Mouse (Mus musculus) forebrain, embryonic 15.5 days (tissue): ENCODE measurements around the gene 1500009C09Rik. TPM values are rescaled to one million over a fixed set of nuclear protein-coding genes. Genes with fewer than 3 reads are reported as not detected.

Experiments used
- ATAC-seq: fragments of 200-750 bp; cut with Nextera tagmentation; replicated peaks from 2 replicates; pipeline ENCODE4 v1.8.0; 2017; ENCODE audit warnings: mild to moderate bottlenecking, moderate TSS enrichment, moderate library complexity
- H3K27ac ChIP-seq: fragments of 300-500 bp; sonication (generic); replicated peaks from 2 replicates; pipeline ENCODE4 v1.5.1; 2015; ENCODE audit warnings: mild to moderate bottlenecking, inconsistent platforms
- H3K27me3 ChIP-seq: fragments of 300-500 bp; sonication (generic); 2 replicates; pipeline ENCODE4 v1.6.1; 2015; ENCODE audit warnings: inconsistent platforms
- H3K36me3 ChIP-seq: fragments of 300-500 bp; sonication (generic); 2 replicates; pipeline ENCODE4 v1.6.1; 2015; ENCODE audit warnings: mild to moderate bottlenecking, inconsistent platforms
- H3K4me1 ChIP-seq: fragments of 300-500 bp; sonication (generic); 2 replicates; pipeline ENCODE4 v1.6.1; 2015; ENCODE audit warnings: inconsistent platforms
- H3K4me2 ChIP-seq: fragments of 300-500 bp; sonication (generic); replicated peaks from 2 replicates; pipeline ENCODE4 v1.6.1; 2015; ENCODE audit warnings: mild to moderate bottlenecking, inconsistent platforms
- H3K4me3 ChIP-seq: fragments of 300-500 bp; sonication (generic); 2 replicates; pipeline ENCODE4 v1.5.1; 2015; ENCODE audit warnings: mild to moderate bottlenecking, inconsistent platforms
- H3K9ac ChIP-seq: fragments of 300-500 bp; sonication (generic); replicated peaks from 2 replicates; pipeline ENCODE4 v1.6.1; 2015; ENCODE audit warnings: mild to moderate bottlenecking, inconsistent platforms
- H3K9me3 ChIP-seq: fragments of 300-500 bp; sonication (generic); 2 replicates; pipeline ENCODE4 v1.6.1; 2016; ENCODE audit warnings: inconsistent platforms
- WGBS: fragments of 180-500 bp; shearing (Covaris S2); methylation state at CpG from one replicate; pipeline ENCODE4 v1.1.7; 2015; ENCODE audit warnings: mixed read lengths; 5-methylcytosine and 5-hydroxymethylcytosine counted together
- polyA plus RNA-seq: library from polyadenylated mRNA; unstranded; fragments of >200 nt; fragmentation: Nextera tagmentation; extraction: Ambion mirVana; gene quantifications from 2 replicates; pipeline ENCODE4 v1.2.1, GENCODE M21; 2015

1500009C09Rik gene
- polyA plus RNA-seq, 1 experiment from 2014 or later: 14.7 TPM

GRCm38 (mm10) chr15:82271201-82271600 is 19.0 kb downstream of the 1500009C09Rik start:
- peaks cover 40% of the 10 kb centered on the region for H3K4me1 ChIP-seq
- no peak overlapping the region; the same call in 1 of the 2 replicates for H3K9ac ChIP-seq
- no peak overlapping the region for H3K27ac ChIP-seq
- no peaks in the 10 kb centered on the region; the same call in 1 of the 2 replicates for H3K27me3 ChIP-seq
- no peak overlapping the region for H3K4me3 ChIP-seq
- H3K36me3 ChIP-seq: no peaks in the 10 kb centered on the region
- no peaks in the 10 kb centered on the region for H3K9me3 ChIP-seq
- H3K4me2 ChIP-seq: no peak overlapping the region
- no peak for ATAC-seq
- WGBS: 3% methylated on average over 5 of the region's 5 CpGs

GRCm38 (mm10) chr15:82272295-82272694 is 20.1 kb downstream of the 1500009C09Rik start:
- H3K4me1 ChIP-seq: peaks cover 51% of the 10 kb centered on the region
- no peak overlapping the region for H3K4me2 ChIP-seq
- ATAC-seq: no peak
- no peak overlapping the region for H3K9ac ChIP-seq
- no peaks in the 10 kb centered on the region for H3K9me3 ChIP-seq
- no peak overlapping the region for H3K27ac ChIP-seq
- H3K4me3 ChIP-seq: no peak overlapping the region
- H3K27me3 ChIP-seq: no peaks in the 10 kb centered on the region; the same call in 1 of the 2 replicates
- 92% methylated on average over 6 of the region's 6 CpGs for WGBS
- H3K36me3 ChIP-seq: no peaks in the 10 kb centered on the region

GRCm38 (mm10) chr15:82274593-82274926 is 22.4 kb downstream of the 1500009C09Rik start, which contains the start of gene Sept3:
Sept3 (plus strand) TSS chr15:82274893.
- no peaks in the 10 kb centered on the region; the same call in 1 of the 2 replicates for H3K27me3 ChIP-seq
- peak within 1 kb of the TSS; percentile 95 for H3K4me3 ChIP-seq
- peaks cover 49% of the 10 kb centered on the region for H3K4me1 ChIP-seq
- H3K4me2 ChIP-seq: peak within 1 kb of the TSS; percentile 88
- H3K27ac ChIP-seq: peak within 1 kb of the TSS; percentile 97
- peaks cover 10% of the 10 kb centered on the region for H3K36me3 ChIP-seq
- H3K9ac ChIP-seq: peak within 1 kb of the TSS; percentile 98
- H3K9me3 ChIP-seq: no peaks in the 10 kb centered on the region
- ATAC-seq: no peak; the same call in 1 of the 2 replicates
- 22% methylated on average over 6 of the region's 6 CpGs for WGBS

- peaks cover 49% of the 10 kb centered on the region for H3K4me1 ChIP-seq
- WGBS: under 1% methylated on average over 86 of the region's 86 CpGs
Measured at GRCm38 (mm10) chr15:82274927-82275901, 23.0 kb downstream of the 1500009C09Rik start.

GRCm38 (mm10) chr15:82277591-82277990 is 25.4 kb downstream of the 1500009C09Rik start:
- H3K9me3 ChIP-seq: no peaks in the 10 kb centered on the region
- WGBS: 55% methylated on average over 5 of the region's 5 CpGs
- H3K27ac ChIP-seq: peak overlapping the region; percentile 97
- peaks cover 36% of the 10 kb centered on the region for H3K36me3 ChIP-seq
- peaks cover 38% of the 10 kb centered on the region for H3K4me1 ChIP-seq
- H3K27me3 ChIP-seq: no peaks in the 10 kb centered on the region
- H3K4me3 ChIP-seq: peak overlapping the region; percentile 95
- peak overlapping the region; percentile 88 for H3K4me2 ChIP-seq
- ATAC-seq: no peak
- H3K9ac ChIP-seq: peak overlapping the region; percentile 98

More at GRCm38 (mm10) chr15:82274927-82275901, 23.0 kb downstream of the 1500009C09Rik start:
- Histone ChIP-seq H3K27me3 (no peaks in the 10 kb centered on the region; the same call in 1 of the 2 replicates), H3K4me2 (peak overlapping the region; percentile 88), H3K27ac (peak overlapping the region; percentile 97), H3K36me3 (peaks cover 16% of the 10 kb centered on the region), H3K9me3 (no peaks in the 10 kb centered on the region), H3K9ac (peak overlapping the region; percentile 98), H3K4me3 (peak overlapping the region; percentile 95)
- ATAC-seq: peak; percentile 74

GRCm38 (mm10) chr15:82280638-82281037 is 28.4 kb downstream of the 1500009C09Rik start:
- Histone ChIP-seq H3K4me2 (no peak overlapping the region), H3K4me3 (no peak overlapping the region), H3K27ac (no peak overlapping the region), H3K9ac (no peak overlapping the region), H3K9me3 (no peaks in the 10 kb centered on the region), H3K27me3 (no peaks in the 10 kb centered on the region), H3K4me1 (peaks cover 25% of the 10 kb centered on the region), H3K36me3 (peaks cover 66% of the 10 kb centered on the region)
- no peak for ATAC-seq
- 69% methylated on average over 4 of the region's 4 CpGs for WGBS

- ATAC-seq: no peak
Measured at GRCm38 (mm10) chr15:82286157-82286556, 34.0 kb downstream of the 1500009C09Rik start.

GRCm38 (mm10) chr15:82290252-82290651 is 38.1 kb downstream of the 1500009C09Rik start:
- no peak overlapping the region for H3K27ac ChIP-seq
- no peaks in the 10 kb centered on the region for H3K27me3 ChIP-seq
- H3K4me3 ChIP-seq: no peak overlapping the region
- H3K4me2 ChIP-seq: no peak overlapping the region
- no peak for ATAC-seq
- no peaks in the 10 kb centered on the region for H3K9me3 ChIP-seq
- H3K36me3 ChIP-seq: peaks cover 74% of the 10 kb centered on the region
- no peak overlapping the region for H3K9ac ChIP-seq
- peaks cover 21% of the 10 kb centered on the region for H3K4me1 ChIP-seq
- WGBS: 90% methylated on average over 7 of the region's 7 CpGs

More at GRCm38 (mm10) chr15:82286157-82286556, 34.0 kb downstream of the 1500009C09Rik start:
- Histone ChIP-seq H3K4me2 (no peak overlapping the region), H3K27me3 (no peaks in the 10 kb centered on the region), H3K4me3 (no peak overlapping the region), H3K4me1 (no peaks in the 10 kb centered on the region), H3K36me3 (peaks cover 95% of the 10 kb centered on the region), H3K27ac (no peak overlapping the region), H3K9ac (no peak overlapping the region), H3K9me3 (no peaks in the 10 kb centered on the region)
- 78% methylated on average over 12 of the region's 12 CpGs for WGBS

- Histone ChIP-seq H3K9ac (no peak overlapping the region), H3K4me3 (no peak overlapping the region), H3K36me3 (peaks cover 48% of the 10 kb centered on the region), H3K4me2 (no peak overlapping the region), H3K27me3 (no peaks in the 10 kb centered on the region), H3K9me3 (no peaks in the 10 kb centered on the region), H3K27ac (peak overlapping the region; percentile 63), H3K4me1 (peaks cover 21% of the 10 kb centered on the region)
- WGBS: 24% methylated on average over 5 of the region's 5 CpGs
- peak; percentile 45 for ATAC-seq
Measured at GRCm38 (mm10) chr15:82292851-82293250, 40.7 kb downstream of the 1500009C09Rik start.

GRCm38 (mm10) chr15:82293271-82293711 is 41.1 kb downstream of the 1500009C09Rik start:
- no peak overlapping the region for H3K4me2 ChIP-seq
- no peaks in the 10 kb centered on the region for H3K9me3 ChIP-seq
- peak; percentile 75 for ATAC-seq
- peak overlapping the region; percentile 63 for H3K27ac ChIP-seq
- peaks cover 21% of the 10 kb centered on the region for H3K4me1 ChIP-seq
- no peak overlapping the region for H3K4me3 ChIP-seq
- no peaks in the 10 kb centered on the region for H3K27me3 ChIP-seq
- 11% methylated on average over 7 of the region's 7 CpGs for WGBS
- peaks cover 43% of the 10 kb centered on the region for H3K36me3 ChIP-seq
- H3K9ac ChIP-seq: no peak overlapping the region

- 27% methylated on average over 8 of the region's 8 CpGs for WGBS
- H3K4me1 ChIP-seq: peaks cover 21% of the 10 kb centered on the region
- no peaks in the 10 kb centered on the region for H3K9me3 ChIP-seq
- no peaks in the 10 kb centered on the region for H3K27me3 ChIP-seq
- ATAC-seq: peak; percentile 36; the same call in 1 of the 2 replicates
- H3K4me2 ChIP-seq: no peak overlapping the region
- no peak overlapping the region for H3K4me3 ChIP-seq
- H3K27ac ChIP-seq: peak overlapping the region; percentile 63
- H3K9ac ChIP-seq: no peak overlapping the region
- H3K36me3 ChIP-seq: peaks cover 36% of the 10 kb centered on the region
Measured at GRCm38 (mm10) chr15:82294059-82294458, 41.9 kb downstream of the 1500009C09Rik start.
